Mouse (Mus musculus) spleen, adult 2 months (tissue): ENCODE measurements around the gene Chchd3.

ENCODE experiments used
- CTCF ChIP-seq: fragments of 200-500 bp; IDR thresholded peaks from 2 replicates; pipeline ENCODE4 v1.5.1; 2011; ENCODE audit warnings: mild to moderate bottlenecking, inconsistent platforms; ENCODE audit not compliant: insufficient read depth, insufficient read length, insufficient replicate concordance; ENCODE audit errors: extremely low read depth
- POLR2A ChIP-seq: fragments of 200-500 bp; IDR thresholded peaks from 2 replicates; pipeline ENCODE4 v1.6.1; 2011; ENCODE audit warnings: low read depth, low read length, inconsistent platforms

DNA sequence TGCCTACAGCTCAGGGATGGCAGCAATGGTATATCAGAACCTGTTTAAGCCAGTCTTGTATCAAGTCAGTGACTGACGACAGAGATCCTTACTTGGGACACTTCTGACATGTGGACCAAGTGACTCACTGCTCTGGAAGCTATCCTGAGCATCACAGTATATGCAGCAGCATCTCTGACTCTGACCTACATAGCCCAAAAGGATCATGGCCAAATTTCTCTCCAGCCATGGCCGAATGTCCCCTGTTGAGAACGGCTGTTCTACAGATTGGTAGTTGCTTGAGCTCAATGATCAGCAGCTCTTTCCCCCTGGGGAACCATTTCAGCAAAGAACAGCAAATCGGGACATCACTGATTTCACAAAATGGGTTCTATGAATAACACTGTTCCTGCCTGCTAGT lies 161.0 kb downstream of the Chchd3 start:
- TF ChIP-seq CTCF (no peak), POLR2A (no peak)
